ENCODE assay signal across 19 mouse cellular contexts in genomic region chr6:121028514-121028913, GRCm38 (mm10).
"Had no signal": no experiment of that assay in that cellular context is flagged by ENCODE, and none has a peak within 500 bp of the region (broad histone marks: within the 10 kb centered on the region; RNA-seq: fewer than 3 reads in every experiment).

No protein-coding gene starts in this region.

- H3K27me3 ChIP-seq: limb, embryonic 12.5 days; limb, embryonic 15.5 days; liver, embryonic 13.5 days; stomach, embryonic 15.5 days had no signal

- H3K9me3 ChIP-seq: limb, embryonic 12.5 days; limb, embryonic 15.5 days; liver, embryonic 13.5 days; stomach, embryonic 15.5 days had no signal

- H3K4me3 ChIP-seq: limb, embryonic 12.5 days; limb, embryonic 15.5 days; liver, embryonic 13.5 days; stomach, embryonic 15.5 days had no signal

- H3K4me2 ChIP-seq: limb, embryonic 12.5 days; limb, embryonic 15.5 days; liver, embryonic 13.5 days; midbrain, embryonic 11.5 days; stomach, embryonic 15.5 days had no signal

- H3K27ac ChIP-seq: limb, embryonic 12.5 days; limb, embryonic 15.5 days; liver, embryonic 13.5 days; stomach, embryonic 15.5 days had no signal

- H3K9ac ChIP-seq: limb, embryonic 12.5 days; limb, embryonic 15.5 days; liver, embryonic 13.5 days; stomach, embryonic 15.5 days had no signal

- DNase-seq: kidney, adult 9 months; kidney, postnatal 14 days; kidney, postnatal 4 days; left cerebral cortex, postnatal 4 days; liver, embryonic 13.5 days; lung, adult 2 months; lung, postnatal 14 days; lung, postnatal 4 days; midbrain, embryonic 14.5 days; retina, postnatal 1 day; right cerebral cortex, postnatal 25 days; spleen, adult 18-20 months; thymus, adult 2 months; thymus, postnatal 14 days; thymus, postnatal 4 days had no signal

- H3K4me1 ChIP-seq: liver, embryonic 13.5 days; stomach, embryonic 15.5 days had no signal
